Mouse (Mus musculus) olfactory bulb, adult 2 months (tissue): ENCODE measurements around the gene Clgn.

ENCODE experiments used
- CTCF ChIP-seq: fragments of 200-500 bp; IDR thresholded peaks from 2 replicates; pipeline ENCODE4 v1.5.1; 2012; ENCODE audit warnings: low read depth, mild to moderate bottlenecking, low read length, moderate library complexity; ENCODE audit not compliant: insufficient read depth
- POLR2A ChIP-seq: fragments of 200-500 bp; IDR thresholded peaks from 2 replicates; pipeline ENCODE4 v1.6.1; 2012; ENCODE audit warnings: mild to moderate bottlenecking, low read depth, low read length, moderate library complexity; ENCODE audit not compliant: insufficient read depth

DNA sequence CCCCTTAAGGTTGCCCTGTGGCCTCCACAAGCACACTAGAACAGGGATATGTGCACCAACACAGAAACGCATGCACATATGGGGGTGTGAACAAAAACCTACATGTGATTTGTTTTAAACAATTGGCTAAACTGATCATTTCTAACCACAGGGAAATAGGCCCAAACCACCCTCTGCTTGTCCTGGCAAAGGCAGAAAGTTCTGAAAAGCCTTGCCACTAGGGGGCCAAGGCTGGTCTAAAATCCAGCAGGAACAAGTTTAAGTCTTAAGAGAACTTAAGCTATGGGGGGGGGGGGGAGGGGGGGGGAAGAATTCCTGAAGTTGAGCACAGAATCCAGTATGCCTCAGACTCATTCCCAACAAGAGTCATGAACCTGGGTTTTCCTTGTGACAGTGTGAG is 60.3 kb downstream of the Clgn start:
- TF ChIP-seq POLR2A, result no peak
- no peak for TF ChIP-seq CTCF
